Mouse (Mus musculus): Measurements from ENCODE around the gene Dlg2. TPM values are rescaled to one million over a fixed set of nuclear protein-coding genes. Genes with fewer than 3 reads are reported as not detected.

Dlg2 gene
- total RNA-seq, 2 experiments from 2014 or later = 0.33 to 2.1 TPM

GRCm38 (mm10) chr7:92367111-92367510, 1890.6 kb downstream of the Dlg2 start:
- no peak for ATAC-seq (replicated peaks; ENCODE audit: low FRiP score, low TSS enrichment, poor library complexity, severe bottlenecking)

GRCm38 (mm10) chr7:92370521-92370920, 1894.0 kb downstream of the Dlg2 start:
- ATAC-seq (replicated peaks; ENCODE audit: low FRiP score, low TSS enrichment, poor library complexity, severe bottlenecking) = no peak

- ATAC-seq (replicated peaks; ENCODE audit: low FRiP score, low TSS enrichment, poor library complexity, severe bottlenecking) = no peak
These were observed 1895.2 kb downstream of the Dlg2 start for GRCm38 (mm10) chr7:92371638-92372037.

GRCm38 (mm10) chr7:92373863-92374357, 1897.4 kb downstream of the Dlg2 start:
- no peak for ATAC-seq (replicated peaks; ENCODE audit: low FRiP score, low TSS enrichment, poor library complexity, severe bottlenecking)

- no peak for ATAC-seq (replicated peaks; ENCODE audit: low FRiP score, low TSS enrichment, poor library complexity, severe bottlenecking)
These were observed 1907.5 kb downstream of the Dlg2 start for GRCm38 (mm10) chr7:92383913-92384484.

GRCm38 (mm10) chr7:92392052-92392640, 1915.7 kb downstream of the Dlg2 start:
- no peak for ATAC-seq (replicated peaks; ENCODE audit: low FRiP score, low TSS enrichment, poor library complexity, severe bottlenecking)

- no peak for ATAC-seq (replicated peaks; ENCODE audit: low FRiP score, low TSS enrichment, poor library complexity, severe bottlenecking)
These were observed 1920.3 kb downstream of the Dlg2 start for GRCm38 (mm10) chr7:92396783-92397182.

GRCm38 (mm10) chr7:92398841-92399240, 1922.4 kb downstream of the Dlg2 start:
- no peak for ATAC-seq (replicated peaks; ENCODE audit: low FRiP score, low TSS enrichment, poor library complexity, severe bottlenecking)

GRCm38 (mm10) chr7:92400551-92400950, 1924.1 kb downstream of the Dlg2 start:
- no peak for ATAC-seq (replicated peaks; ENCODE audit: low FRiP score, low TSS enrichment, poor library complexity, severe bottlenecking)

- ATAC-seq (replicated peaks; ENCODE audit: low FRiP score, low TSS enrichment, poor library complexity, severe bottlenecking) = no peak
These were observed 1924.7 kb downstream of the Dlg2 start for GRCm38 (mm10) chr7:92401001-92401688.

GRCm38 (mm10) chr7:92408479-92408878, 1932.0 kb downstream of the Dlg2 start:
- ATAC-seq (replicated peaks; ENCODE audit: low FRiP score, low TSS enrichment, poor library complexity, severe bottlenecking) = no peak

GRCm38 (mm10) chr7:92420474-92420873, 1944.0 kb downstream of the Dlg2 start:
- peak; percentile 83 for ATAC-seq (replicated peaks; ENCODE audit: low FRiP score, low TSS enrichment, poor library complexity, severe bottlenecking)

- no peak for ATAC-seq (replicated peaks; ENCODE audit: low FRiP score, low TSS enrichment, poor library complexity, severe bottlenecking)
These were observed 1946.5 kb downstream of the Dlg2 start for GRCm38 (mm10) chr7:92423017-92423416.

GRCm38 (mm10) chr7:92424703-92425102, 1948.2 kb downstream of the Dlg2 start:
- ATAC-seq (replicated peaks; ENCODE audit: low FRiP score, low TSS enrichment, poor library complexity, severe bottlenecking) = no peak

- no peak; the same call in 1 of the 2 replicates for ATAC-seq (replicated peaks; ENCODE audit: low FRiP score, low TSS enrichment, poor library complexity, severe bottlenecking)
These were observed 1950.8 kb downstream of the Dlg2 start for GRCm38 (mm10) chr7:92427280-92427679.

- peak; percentile 74 for ATAC-seq (replicated peaks; ENCODE audit: low FRiP score, low TSS enrichment, poor library complexity, severe bottlenecking)
These were observed 1952.2 kb downstream of the Dlg2 start for GRCm38 (mm10) chr7:92428629-92429028.

- peak; percentile 46; the same call in 1 of the 2 replicates for ATAC-seq (replicated peaks; ENCODE audit: low FRiP score, low TSS enrichment, poor library complexity, severe bottlenecking)
These were observed 1953.8 kb downstream of the Dlg2 start for GRCm38 (mm10) chr7:92430254-92430653.

GRCm38 (mm10) chr7:92437168-92437567, 1960.7 kb downstream of the Dlg2 start:
- ATAC-seq (replicated peaks; ENCODE audit: low FRiP score, low TSS enrichment, poor library complexity, severe bottlenecking) = no peak

GRCm38 (mm10) chr7:92439503-92440487, 1963.3 kb downstream of the Dlg2 start:
- 0 out of 2 replicates have a peak, but pooled peaks have one; percentile 47 for ATAC-seq (replicated peaks; ENCODE audit: low FRiP score, low TSS enrichment, poor library complexity, severe bottlenecking)
